Mouse (Mus musculus) left cerebral cortex, postnatal 10 days (tissue): ENCODE measurements around the gene Tril. TPM values are rescaled to one million over a fixed set of nuclear protein-coding genes. Genes with fewer than 3 reads are reported as not detected.

Experiments used
- DNase-seq, 2 experiments: peaks; one replicate each; pipeline ENCODE4 v3.0.0; 2021 to 2022; ENCODE audit warnings: low spot score in 2 of 2, mixed read lengths in 1 of 2; ENCODE audit errors: extremely low spot score in 1 of 2
- intact Hi-C: fragments of 180-260 bp; cut with DNase I; formaldehyde crosslinking; loops from one replicate; pipeline ENCODE4 v1.15.1; 2025
- total RNA-seq, 2 experiments: library from RNA; stranded (reverse); gene quantifications; 2 replicates each; pipeline ENCODE4 v1.2.3; 2021

Tril gene
- 10 to 100 TPM; 47.6 to 50.3 TPM for total RNA-seq

DNA sequence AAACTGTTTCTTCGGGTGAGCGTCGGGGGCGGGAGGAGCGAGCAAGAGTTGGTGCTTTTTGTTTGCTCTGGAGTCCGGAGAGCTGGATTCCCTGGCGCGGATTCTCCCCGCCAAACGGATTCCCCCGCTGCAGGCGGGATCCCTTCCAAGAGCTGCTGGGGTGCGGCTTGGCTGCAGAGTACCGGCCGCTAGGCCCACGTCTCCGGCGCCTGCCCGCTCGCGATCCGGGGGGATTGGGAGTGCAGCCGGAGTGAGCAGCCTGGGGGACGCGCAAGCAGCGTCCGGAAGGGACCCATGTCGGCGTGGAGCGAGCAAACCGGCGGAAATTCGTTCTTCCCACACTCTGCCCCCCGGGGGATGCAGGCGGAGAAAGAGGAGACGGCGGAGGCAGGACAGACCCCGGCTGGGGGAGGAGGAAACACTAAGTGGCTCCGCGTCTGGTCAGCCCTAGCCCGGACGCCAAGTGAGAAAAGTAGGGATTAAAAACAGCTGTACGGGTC is at the start of gene Tril:
TSS of gene Tril (minus strand) at position 345 of the 500 bp plus-strand sequence.
- intact Hi-C loops, result no loop called here
- peak; percentile 55 to 88 for DNase-seq

DNA sequence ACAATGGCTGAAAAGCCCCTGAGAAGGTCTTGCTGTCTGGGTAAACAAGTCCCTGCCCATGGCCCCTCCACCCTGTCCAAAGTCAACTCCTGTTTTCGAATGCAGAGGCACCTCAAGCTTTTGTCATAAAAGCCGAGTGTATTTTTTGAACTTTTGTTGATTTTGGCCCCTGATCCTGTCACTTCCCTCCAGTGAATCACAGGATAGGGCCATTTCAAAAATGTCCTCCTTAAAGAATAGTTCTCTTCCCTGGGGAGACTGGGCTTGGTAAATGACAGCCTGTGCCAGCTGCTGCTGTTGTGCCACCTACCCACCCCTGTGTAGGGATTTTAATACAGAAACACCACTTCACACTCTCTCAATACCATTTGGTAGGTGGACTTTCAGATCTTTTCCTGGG is 42.4 kb upstream of the Tril start:
- DNase-seq, result no peak
- intact Hi-C loops, result no loop called here

DNA sequence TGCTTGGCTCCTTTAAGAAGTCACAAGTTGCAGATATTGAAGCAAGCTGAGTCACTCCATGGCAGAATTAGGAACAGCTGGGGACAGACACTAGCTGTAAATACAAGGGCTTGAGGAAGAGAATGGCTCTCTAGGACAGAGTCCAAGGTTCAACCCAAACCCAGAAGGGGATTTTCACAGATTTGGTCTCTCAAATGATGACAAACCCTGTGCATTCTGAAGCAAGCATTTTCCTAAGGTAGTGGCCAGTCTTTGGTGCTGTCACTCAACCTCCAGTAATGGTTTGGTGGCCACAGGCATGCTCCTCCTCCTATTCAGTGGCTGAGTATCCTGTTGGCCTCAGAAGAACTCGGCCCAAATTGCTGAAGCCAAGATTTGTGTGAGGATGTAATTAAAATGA is 38.5 kb upstream of the Tril start:
- no peak for DNase-seq
- intact Hi-C loops, result loop anchor here (5.0 kb wide), 1 partner anchor 42 kb away; no protein-coding TSS in a partner anchor

DNA sequence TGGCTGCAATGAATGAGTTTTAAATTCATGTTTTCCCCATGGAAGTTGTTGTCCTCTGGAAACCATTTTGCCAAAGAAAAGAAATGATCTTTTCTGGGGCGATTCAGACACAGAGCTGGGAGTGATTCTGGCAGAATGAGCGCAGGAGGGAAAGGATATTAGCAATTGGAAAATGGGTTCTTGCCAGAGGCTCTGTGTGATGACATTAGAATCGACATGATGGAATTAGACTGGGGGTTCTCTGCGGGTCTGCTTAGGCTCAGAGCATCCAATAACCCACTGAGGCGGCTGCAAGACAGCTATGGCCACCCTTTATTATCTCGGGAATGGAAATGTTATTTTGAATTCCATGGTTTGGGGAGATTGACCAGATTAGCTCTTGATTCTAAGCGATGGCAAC is 37.2 kb upstream of the Tril start:
- DNase-seq, result no peak
- intact Hi-C loops, result loop anchor here (5.0 kb wide), 1 partner anchor 41 kb away; no protein-coding TSS in a partner anchor

DNA sequence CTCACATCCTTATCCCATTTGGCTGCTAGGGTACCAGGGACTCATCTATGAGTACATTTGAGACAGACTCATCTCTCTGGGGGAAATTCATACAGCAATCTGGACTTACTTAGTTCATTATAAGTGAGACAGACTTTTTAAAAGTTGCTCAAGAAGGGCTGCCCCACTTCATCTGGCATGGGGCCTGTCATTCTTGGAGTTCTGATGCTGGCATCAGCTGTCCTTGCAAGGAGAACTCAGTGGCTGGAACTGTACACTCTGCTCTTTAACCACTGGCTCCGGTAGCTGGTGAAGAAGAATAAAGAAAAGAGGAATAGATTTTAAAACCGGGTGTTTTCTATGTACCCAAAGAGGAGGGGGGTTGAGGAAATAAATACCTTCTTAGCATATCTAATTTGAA is 36.1 kb upstream of the Tril start:
- intact Hi-C loops, result loop anchor here (5.0 kb wide), 1 partner anchor 39 kb away; no protein-coding TSS in a partner anchor
- no peak for DNase-seq

DNA sequence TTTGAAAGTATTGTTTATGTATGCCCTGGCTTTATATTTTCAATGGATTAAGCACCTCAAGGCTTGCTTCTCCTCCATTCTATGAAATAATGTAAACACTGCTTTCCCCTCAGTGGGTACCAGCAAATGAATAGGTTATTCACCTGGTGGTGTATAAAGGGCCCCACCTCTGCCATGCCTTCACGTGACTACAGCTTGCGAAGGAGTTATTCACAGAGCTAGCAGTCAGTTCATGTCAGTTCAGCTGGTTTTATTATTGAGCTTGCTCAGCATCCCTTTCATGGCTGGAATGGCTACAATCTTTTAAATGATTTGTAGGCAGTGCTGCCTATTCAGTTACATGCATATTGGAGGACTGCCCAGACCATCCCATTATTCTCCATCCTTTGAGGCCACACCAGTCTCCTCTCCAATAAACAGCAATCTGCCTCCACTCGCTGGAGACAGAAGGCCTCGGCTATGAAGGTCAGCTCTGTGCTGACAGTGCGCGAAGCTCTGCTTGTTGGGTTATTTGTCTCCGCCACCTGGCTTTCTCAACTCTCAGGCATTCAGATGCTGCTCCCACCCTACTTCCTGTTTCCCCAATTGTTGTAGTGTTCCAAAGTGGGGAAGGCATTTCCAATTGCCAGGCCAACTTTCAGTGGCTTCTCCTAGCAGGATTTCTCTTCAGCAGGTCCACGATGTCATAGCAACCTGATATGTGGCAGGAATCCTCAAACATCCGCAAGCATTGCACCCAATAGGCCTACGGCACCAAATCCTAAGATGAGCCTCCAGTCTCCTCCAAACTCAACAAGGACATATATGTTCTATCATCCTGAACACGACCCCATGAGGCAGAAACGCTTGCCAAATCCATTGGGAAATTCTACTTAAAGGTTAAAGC is 34.6 kb upstream of the Tril start:
- peak in 1 of 2 experiments; percentile 36 for DNase-seq
- intact Hi-C loops, result loop anchor here (5.0 kb wide), 1 partner anchor 38 kb away; no protein-coding TSS in a partner anchor

DNA sequence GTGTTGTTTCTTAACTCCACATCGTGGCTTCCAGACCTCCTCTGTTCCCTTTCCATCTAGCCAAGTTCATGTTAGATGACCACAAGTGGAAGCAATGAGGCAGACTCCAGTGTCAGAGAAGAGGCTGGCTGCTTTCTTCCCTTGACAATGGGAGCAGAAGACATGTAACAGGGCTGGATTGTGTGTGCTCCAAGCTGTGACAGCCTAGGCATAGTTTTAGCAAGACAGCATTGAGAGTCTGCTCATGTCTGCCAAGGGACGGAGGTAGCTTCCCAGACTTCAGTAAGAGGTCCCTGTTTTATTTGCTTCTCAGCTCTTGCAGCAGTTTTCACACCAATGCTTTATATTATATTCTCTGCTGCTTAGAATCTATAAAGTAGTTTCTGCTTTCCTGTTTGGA is 33.6 kb upstream of the Tril start:
- intact Hi-C loops, result no loop called here
- DNase-seq, result peak in 1 of 2 experiments; percentile 16

DNA sequence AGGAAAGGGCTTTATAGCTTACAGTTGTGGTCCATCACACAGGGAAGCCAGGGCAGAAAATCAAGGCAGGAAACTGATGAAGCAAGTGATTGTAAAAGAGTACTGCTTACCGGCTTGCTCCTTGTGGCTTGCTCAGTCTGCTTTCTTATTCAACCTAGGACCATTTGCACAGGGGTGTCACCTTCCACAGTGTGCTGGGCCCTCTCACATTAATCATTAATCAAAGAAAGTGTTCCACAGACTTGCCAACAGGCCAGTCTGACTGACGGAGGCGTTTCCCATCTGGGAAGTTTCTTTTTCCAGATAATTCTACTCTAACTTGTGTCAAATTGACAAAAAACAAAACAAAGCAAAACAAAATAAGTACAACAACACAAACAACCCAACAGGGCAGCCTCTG is 32.9 kb upstream of the Tril start:
- no peak for DNase-seq
- intact Hi-C loops, result no loop called here

DNA sequence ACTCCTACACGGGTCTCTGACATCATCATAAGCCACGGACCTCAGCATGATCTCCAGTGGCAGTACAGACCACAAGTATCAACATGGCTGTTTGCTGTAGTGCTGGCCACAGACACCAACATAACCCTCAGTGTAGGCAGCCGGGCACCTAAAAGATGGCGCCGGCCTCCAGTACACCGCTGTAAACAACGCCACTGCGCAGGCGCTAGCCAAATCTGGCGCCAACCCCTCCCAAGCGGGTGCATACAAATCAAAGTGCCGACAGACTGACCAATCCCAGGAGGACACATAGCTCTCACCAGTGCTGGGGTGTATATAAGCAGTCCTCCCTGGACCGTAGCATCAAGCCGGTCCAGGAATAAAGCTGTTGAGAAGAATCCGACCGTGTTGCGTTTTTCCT is 24.0 kb upstream of the Tril start:
- intact Hi-C loops, result no loop called here

DNA sequence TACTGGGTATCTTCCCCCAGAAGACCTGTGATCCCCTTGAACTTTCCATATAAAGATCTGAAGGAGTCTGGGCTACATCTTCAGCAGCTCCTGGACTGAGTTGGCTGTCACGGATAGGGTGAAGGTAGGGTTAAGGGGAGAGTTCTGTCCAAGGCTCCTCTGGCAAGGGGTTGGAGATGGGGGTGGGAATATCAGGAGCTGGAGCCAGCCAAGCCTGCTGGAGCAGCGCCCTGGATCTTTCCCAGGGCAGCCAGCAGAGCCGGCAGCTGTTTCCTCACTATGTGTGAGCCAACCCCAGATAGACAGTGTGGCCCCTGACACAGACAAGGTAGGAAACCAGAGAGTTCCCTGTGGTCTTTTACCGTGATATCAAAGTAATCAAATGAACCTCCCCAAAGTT is 4.6 kb upstream of the Tril start:
- intact Hi-C loops, result no loop called here
- peak; percentile 20 to 59 for DNase-seq

More for the DNA sequence above, 24.0 kb upstream of the Tril start:
- no peak for DNase-seq

DNA sequence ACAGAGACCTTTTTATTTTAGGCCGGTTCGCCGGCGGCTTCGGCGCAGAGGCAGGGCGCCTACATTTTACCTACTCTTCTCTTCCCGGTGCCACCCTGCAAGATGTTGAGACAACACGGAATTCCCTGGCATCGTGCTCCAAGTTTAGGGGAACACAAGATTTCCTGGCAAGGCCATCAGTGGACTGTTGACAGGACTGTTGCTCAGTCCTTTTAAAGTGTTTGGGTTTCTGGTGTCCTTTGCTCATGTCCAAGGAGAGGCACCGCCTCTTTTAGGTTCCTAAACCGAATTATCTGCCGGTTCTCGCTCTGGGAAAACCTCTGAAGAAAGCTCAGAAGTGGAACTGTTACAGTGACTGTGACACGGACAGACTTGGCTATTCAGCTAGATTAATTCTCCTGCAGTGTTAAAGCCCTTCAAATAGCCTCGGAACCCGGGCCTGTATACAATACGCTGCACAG is 441 bp upstream of the Tril start:
- intact Hi-C loops, result no loop called here

DNA sequence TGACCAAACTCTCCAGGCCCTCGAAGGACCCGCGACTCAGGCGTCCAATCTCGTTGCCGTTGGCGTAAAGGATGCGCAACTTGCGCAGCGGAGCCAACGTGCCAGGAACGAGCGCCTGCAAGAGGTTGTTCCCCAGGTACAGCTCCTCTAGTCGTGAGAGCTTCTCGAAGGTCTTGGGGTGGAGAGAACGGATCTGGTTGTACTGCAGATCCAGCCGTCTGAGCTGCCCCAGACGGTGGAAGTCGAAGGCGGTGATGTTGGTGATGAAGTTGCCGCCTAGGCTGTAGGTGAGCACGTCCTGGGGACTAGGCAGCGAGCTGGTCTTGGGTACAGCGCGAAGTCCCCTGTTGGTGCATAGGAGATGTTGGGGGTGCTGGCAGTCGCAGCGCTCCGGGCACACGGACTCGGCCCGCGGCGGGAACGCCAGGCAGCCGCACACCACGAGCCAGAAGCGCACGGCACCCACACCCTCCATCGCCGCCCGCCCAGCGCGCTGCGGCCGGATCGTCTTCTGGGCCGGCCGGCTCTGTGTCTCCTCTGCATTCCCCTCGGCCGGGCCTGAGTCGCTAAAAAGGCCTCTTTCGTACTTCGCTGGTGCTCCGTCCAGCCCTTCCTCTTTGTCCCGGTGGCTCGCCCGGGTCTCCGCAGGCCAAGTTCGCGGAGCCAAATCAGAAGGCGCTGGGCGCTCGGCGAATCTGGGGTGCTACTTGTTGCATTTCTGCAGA is 707 bp downstream of the Tril start:
- intact Hi-C loops, result loop anchor here (2.0 to 5.0 kb wide), 3 partner anchors 37 to 135 kb away; no protein-coding TSS in a partner anchor
- DNase-seq, result peak in 1 of 2 experiments; percentile 46

More for the DNA sequence above, 441 bp upstream of the Tril start:
- peak in 1 of 2 experiments; percentile 12 for DNase-seq

DNA sequence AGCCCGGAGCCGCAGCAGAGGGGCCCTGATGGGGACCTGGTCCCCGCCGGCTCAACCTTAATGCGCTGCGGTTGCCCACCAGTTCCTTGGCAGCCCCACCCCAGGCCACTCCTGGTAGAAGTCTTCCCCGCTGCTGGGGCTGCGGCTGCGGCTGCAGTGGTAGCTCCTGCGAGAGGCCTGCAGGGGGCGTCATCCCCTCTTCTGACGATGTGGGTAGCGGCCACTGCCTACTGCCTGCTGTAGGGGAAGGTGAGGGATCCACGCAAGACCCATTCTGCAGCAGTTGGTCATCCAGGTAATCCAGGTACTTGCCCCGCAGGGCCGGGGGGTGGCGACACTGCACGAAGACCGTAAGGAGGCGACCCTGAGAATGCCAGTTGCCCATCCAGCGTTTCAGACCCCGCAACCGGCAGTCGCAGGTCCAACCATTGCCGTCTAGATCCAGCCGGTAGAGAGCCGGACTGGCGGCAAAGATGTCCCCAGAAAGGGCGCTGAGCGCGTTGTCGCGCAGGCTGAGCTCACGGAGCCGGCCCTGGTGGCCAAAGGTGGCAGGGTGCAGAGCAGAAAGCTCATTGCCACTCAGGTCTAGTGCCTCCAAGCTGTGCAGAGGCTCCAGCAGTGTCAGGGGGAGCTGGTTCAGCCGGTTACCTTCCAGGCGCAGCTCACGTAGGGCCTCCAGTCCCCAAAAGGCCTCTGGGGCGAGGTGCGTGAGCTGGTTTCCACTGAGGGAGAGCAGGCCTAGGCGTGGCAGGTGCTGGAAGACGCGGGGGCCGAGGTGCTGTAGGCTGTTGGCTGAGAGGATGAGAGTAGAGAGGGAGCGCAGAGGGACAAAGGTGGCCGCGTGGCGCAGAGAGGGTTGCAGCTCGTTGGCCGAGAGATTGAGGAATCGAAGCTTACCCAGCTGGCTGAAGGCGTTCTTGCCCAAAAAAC is 1.6 kb downstream of the Tril start:
- intact Hi-C loops, result loop anchor here (2.0 to 5.0 kb wide), 3 partner anchors 38 to 136 kb away; no protein-coding TSS in a partner anchor
- DNase-seq, result peak in 1 of 2 experiments; percentile 78

DNA sequence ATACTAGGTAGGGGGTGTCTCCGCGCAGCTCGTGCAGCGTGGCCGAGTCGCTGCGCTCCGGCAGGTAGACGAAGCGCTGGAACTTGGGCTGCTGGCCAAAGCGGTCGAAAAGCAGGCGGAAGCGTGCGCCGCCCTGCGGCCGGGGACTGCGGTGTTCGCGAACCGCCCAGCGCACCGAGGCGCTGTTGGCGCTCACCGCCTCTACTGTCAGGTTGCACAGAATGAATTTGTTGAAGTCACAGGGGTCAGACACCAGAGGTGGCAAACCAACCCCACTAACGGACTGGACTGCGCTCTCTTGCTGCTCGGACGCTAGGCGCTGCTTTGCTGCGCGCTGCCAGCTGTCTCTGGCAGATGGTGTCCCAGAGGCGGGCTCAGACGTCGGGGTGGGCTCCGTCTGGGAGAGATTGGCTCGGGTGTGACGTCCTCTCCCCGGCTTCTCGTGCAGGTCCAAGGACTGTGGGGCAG is 2.3 kb downstream of the Tril start:
- peak; percentile 51 to 87 for DNase-seq
- intact Hi-C loops, result loop anchor here (2.0 to 5.0 kb wide), 3 partner anchors 39 to 137 kb away; no protein-coding TSS in a partner anchor

DNA sequence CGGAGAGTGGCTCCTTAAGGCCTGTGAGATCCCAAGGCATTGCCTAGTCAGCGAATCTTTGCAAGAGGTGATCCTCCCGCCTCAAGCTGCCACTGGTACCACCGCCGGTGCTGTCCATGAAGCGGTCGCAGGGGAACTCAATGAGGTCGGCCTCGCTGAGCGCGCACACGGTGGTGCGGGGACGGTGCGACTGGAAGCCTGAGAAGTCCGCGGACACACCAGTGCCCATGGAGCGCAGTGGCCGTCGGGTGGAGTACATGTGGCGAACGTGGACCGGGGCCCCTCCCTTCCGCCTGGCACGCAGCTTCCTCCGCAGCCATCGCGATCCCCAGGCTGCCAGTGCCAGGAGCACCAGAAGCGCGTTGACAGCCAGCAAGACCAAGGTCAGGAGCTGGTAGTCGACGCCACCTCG is 2.9 kb downstream of the Tril start:
- intact Hi-C loops, result loop anchor here (2.0 to 5.0 kb wide), 3 partner anchors 40 to 137 kb away; no protein-coding TSS in a partner anchor
- DNase-seq, result no peak

DNA sequence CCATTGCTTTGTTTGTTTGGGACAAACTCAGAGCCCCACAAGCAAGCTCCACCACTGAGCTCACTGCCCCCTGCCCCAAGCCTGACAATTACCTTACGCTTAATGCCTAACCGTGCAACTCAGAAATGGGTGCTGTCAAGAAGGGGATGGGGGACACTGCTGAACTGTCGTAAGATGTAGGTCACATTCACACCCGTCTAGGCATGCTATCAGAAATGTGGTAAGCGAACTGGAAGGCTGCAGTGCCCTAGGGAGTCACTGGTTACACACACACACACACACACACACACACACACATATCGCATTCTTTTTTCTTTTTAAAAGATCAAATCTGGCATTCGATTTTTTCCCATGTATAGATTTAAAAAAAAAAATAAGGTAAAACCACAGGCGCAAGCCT is 4.0 kb downstream of the Tril start:
- no peak for DNase-seq
- intact Hi-C loops, result loop anchor here (5.0 kb wide), 2 partner anchors 41 to 66 kb away; no protein-coding TSS in a partner anchor

DNA sequence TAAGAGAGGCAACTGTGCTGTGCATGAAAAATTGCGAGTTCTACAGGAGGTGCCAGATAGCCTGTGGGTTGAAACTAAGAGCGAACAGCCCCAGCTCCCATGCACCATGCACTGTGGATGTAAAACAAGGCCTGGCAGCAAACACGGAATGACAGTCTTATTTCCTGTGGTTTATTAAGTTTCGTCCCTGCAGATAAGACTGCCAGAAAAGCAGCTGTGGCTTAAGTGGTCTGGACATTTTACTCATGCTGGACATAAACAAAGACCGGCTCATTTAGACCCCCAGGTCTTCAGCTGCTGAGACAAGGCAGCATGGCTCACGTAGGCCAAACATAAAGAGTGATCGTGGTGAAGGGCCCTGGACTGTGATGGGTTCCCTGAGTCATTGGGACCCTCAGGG is 4.9 kb downstream of the Tril start:
- no peak for DNase-seq
- intact Hi-C loops, result loop anchor here (5.0 kb wide), 2 partner anchors 42 to 67 kb away; no protein-coding TSS in a partner anchor

DNA sequence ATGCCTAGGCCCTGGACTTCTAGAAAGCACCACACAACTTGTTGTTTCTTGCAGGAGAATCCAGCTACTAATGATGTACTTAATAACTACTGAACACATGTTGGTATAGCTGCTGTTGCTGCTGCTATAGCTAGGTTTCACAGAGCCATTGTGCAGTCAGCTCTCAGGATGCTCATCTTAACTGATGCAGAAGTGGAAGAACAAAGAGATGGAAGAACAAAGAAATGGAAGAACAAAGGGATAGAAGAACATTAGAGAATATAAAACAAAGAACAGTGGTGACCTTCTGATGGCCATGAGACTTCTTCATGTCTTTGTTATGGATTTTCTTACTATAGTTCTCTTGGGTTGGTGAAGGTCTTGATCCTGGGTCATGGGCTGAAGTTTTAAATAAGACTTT is 6.4 kb downstream of the Tril start:
- DNase-seq, result no peak
- intact Hi-C loops, result no loop called here
